Mouse (Mus musculus): Measurements from ENCODE around the gene Stk32c. TPM values are rescaled to one million over a fixed set of nuclear protein-coding genes. Genes with fewer than 3 reads are reported as not detected.

Stk32c gene
- 1.2 TPM for polyA plus RNA-seq (2014; fragmentation: Illumina TruSeq; extraction: RNeasy Lipid Tissue Mini Kit (QIAGEN cat#74804); ENCODE audit: low read depth, low replicate concordance)

GRCm38 (mm10) chr7:139212754-139213745, at the start of gene Stk32c, which contains the start of gene Lrrc27:
Gene Stk32c, minus strand, starts transcription at chr7:139213307.
Gene Lrrc27, plus strand, starts transcription at chr7:139212988.

GRCm38 (mm10) chr7:139247881-139248614, 34.9 kb upstream of the Stk32c start, which contains the start of gene Pwwp2b:
Gene Pwwp2b, plus strand, starts transcription at chr7:139248482.

GRCm38 (mm10) chr7:139085629-139086194, 127.4 kb downstream of the Stk32c start, which contains the start of gene Dpysl4:
Gene Dpysl4, plus strand, starts transcription at chr7:139086001.

Other genes with a start within 250 kb of the Stk32c start
- gene Dpysl4, start 127.3 kb downstream of the Stk32c start, polyA plus RNA-seq (2014; fragmentation: Illumina TruSeq; extraction: RNeasy Lipid Tissue Mini Kit (QIAGEN cat#74804); ENCODE audit: low read depth, low replicate concordance): 5.2 TPM
- 23.7 TPM for gene Lrrc27, start 319 bp downstream of the Stk32c start, polyA plus RNA-seq (2014; fragmentation: Illumina TruSeq; extraction: RNeasy Lipid Tissue Mini Kit (QIAGEN cat#74804); ENCODE audit: low read depth, low replicate concordance)
- gene Pwwp2b, start 35.2 kb upstream of the Stk32c start, polyA plus RNA-seq (2014; fragmentation: Illumina TruSeq; extraction: RNeasy Lipid Tissue Mini Kit (QIAGEN cat#74804); ENCODE audit: low read depth, low replicate concordance): 9.9 TPM
- gene Inpp5a, start 175.8 kb upstream of the Stk32c start, polyA plus RNA-seq (2014; fragmentation: Illumina TruSeq; extraction: RNeasy Lipid Tissue Mini Kit (QIAGEN cat#74804); ENCODE audit: low read depth, low replicate concordance): 215 TPM